Mouse (Mus musculus) B cell, adult 2 months (primary cell): ENCODE measurements around the gene Cyth1.

Experiments used
- DNase-seq, 2 experiments: peaks; one replicate each; pipeline ENCODE4 v3.0.0; 2022

Gene Cyth1

DNA sequence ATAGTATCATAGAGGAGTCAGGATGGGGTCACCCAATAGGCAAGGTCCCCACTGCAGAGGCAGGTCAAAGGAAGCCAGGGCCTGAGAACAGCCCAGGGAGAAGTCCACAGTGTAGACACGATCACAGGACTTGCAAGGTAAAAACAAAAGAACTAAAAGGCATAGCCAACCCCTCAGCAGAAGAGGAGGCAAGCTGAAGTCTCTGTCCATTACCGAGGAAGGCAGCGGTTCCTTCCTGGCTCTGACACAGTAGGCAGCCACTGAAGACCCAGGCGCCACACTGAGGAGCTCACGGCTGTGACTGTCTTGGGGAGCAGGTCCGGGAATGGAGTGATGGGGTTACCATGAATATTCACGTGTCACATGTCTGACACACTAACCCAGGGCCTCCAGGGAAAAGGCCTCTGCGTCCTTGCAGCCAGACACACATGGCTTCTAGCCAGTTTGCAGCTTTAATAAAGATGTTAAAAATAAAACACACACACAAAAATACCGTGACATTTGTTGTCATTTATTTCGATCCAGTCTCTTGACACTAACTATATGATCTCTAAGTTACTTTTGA is 51.5 kb downstream of the Cyth1 start:
- DNase-seq: no peak

DNA sequence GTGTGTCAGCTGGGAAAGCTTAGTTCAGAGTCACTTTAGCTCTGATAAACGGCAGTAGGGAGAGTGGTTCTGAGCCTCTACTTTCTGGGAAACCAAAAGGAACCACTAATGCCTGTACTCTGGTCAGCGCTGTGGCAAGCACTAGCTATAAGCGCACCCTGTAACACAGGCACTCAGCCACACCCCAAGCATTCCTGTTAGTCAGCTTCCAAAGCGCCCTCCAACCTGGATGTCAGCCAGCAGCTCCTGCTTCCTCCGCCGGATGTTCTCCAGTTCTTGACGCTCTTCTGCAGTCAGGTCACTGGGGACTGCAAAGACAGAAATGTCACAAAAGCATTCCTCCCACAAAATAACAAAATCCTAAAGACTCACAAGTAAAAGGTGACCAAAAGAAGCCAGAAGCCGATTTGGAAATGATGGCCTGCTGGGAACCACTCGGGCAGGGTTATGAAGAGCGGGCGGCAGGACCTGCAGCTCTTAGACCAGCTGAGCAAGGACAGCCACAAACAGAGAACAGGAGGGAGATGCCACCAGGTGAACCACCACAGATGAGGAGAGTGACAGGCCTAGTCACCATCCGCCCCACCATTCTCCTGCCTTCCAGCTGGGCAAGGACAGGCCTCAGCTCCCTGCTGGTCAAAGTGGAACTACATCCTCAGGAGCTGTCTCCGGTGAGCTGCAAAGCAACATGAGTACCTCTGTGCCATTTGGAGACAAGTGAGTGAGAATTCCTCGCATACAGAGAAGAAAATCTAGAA is 54.8 kb downstream of the Cyth1 start:
- DNase-seq: no peak

DNA sequence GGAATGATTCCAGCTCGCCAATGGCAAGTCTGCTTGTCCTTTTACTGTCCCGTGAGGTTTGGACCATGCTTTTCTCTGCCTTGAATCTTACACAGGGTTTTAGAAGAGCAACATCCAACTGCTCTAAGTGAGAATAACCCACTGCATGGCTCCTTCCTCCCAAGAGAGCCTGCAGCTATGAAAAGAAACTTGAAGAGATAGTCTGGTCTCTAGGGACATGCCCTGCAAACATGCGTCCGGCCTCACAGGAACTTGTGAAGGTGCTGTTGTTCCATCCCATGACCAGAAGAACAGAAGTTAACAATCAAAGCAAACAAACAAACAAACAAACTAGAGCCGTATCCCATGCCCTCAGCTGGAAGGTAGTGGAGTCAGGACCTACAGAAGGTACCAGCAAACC is 55.4 kb downstream of the Cyth1 start:
- DNase-seq: peak; percentile 63 to 65

DNA sequence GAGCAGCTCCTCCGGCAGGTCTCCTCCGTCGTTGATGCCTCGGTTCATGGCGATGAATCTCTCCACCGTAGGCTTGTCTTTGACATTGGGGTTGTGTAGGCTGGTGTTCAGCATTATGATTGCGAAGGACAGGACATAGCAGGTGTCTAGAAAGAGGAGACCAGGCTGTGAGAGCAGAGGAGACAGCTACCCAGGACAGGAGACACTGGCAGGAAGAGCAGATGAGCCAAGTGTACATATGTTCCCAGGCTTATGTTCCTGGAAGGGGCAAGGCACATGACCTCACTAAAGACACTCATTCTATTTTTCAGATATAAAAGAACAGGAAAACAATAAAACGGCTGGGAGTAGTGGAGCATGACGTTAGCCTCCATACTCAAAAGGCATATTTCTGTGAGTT is 65.6 kb downstream of the Cyth1 start:
- DNase-seq: no peak

DNA sequence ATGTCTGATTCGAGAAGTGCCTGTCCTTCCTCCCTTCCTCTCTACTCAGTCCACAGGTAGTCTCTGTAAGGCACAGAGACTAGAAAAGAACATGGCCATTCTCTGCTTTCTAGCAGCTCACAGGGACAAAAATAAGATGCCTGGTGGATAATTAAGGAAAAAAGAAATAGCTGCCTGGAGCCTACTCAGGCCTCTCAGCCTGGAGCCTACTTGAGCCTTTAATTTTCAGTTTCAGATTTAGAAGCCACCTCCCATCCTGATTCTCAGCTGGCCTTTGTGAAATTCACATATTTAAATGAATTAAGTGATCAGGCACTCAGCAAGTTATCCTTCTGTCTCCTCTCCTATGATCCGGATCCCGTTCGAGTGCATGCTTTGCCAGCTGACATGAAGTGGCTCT is 66.0 kb downstream of the Cyth1 start:
- DNase-seq: no peak

DNA sequence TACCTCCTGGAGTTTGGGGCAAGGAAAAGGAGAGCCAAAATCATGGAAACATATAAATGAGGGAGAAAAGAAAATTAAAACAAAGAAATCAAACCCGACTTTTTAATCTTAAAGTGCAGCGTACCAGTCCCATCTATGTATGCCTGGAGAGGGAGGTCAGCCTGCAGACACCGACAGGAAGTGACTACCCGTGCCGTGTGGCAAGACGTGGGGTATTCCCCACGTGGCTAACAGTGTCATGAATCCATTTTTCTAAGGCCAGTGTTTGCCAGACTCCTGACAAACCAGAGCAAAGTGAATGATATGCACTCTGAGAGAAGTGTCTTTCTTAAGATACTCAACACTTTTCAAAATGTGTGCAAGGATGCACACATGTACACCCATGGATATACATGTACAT is 68.2 kb downstream of the Cyth1 start:
- peak; percentile 59 to 60 for DNase-seq

DNA sequence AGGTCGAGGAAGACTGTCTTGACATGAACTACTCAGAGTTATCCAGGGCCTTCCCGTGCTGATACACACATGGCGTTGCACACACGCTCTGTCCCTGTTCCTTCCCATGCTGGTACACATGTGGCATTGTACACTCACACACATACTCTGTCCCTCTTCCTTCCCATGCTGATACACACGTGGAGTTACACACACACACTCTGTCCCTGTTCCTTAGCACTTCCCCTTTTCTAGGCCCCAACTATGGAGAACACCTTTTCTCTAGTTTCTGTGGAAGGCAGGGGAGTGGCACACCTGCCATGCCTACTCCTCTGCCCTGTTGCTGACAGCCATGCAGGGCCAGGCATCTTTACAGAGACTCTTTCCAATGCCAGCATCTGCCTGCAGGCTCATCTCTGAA is 70.2 kb downstream of the Cyth1 start:
- no peak for DNase-seq

DNA sequence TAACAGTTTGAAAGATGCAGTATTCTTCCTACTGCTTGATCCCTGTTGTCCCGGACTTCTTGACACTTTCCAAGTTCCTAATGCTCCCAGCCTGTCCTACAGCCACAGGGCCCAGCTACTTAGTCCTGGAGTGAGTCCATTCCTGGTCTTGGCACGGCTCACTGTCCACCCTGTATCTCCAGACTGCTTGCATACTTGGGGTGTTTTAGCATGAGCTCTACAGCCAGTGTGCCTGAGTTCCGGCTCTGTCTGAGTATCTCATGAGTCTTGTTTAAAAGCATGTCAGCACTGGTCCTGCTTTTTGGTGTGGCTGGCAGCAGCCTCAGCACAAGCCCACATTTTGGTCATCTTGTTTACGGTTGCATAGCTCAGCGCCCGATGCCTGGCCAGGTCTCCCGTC is 73.6 kb downstream of the Cyth1 start:
- no peak for DNase-seq

DNA sequence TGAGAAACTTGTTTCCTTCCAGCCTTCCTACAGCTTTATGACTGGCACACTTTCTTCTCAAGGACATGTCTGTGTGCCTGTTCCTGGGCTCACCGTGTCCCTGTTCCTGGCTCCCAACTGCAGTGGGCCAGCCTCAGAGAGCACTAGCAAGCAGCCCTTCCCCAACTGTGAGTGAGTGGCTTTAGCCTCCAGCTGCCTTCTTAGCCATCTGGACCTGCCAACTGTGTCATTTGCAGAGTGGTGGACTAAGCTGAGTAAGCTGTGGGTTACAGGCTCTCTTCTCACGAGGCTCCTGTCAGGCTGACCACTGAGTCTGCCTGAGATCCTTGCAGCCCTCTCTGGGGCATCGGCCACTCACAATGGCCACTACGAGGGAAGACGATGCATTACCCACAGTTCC is 75.6 kb downstream of the Cyth1 start:
- no peak for DNase-seq

DNA sequence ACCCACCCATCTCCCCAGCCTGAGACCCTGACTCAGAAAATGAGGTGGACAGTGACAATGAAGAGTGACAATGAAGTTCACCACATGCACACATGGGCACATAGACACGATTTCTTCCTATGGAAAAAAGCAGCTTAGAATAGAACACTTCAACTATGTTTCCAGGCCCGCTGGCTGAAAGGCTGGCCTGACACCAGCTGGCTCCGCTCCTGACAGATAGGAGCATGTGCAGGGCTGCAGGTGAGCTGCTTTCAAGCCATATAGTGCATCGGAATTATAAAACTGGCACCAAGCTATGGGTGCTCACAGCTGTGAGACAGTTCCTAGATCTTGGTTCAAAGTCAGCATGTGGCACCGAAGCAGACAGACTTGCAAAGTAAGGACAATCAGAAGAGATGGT is 78.1 kb downstream of the Cyth1 start:
- no peak for DNase-seq

DNA sequence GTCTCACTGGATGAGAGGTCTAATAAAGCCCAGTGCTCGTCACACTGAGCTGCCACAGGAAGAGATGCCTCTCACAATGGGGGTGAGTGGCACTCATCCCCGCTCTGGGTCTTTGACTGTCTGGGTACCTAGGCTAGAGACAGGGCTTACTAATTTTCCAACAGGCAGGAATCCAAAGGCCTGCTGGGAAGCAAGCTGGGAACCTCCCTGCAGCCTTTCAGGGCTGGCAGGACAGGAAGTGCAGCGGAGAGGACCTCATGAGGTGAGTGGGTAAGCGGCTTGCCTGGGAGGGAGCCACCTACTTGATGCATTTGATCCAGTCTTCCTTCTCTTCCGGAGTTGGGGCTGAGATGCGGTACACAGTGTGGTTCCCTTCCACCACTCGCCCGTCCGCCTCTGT is 79.7 kb downstream of the Cyth1 start:
- DNase-seq: no peak

DNA sequence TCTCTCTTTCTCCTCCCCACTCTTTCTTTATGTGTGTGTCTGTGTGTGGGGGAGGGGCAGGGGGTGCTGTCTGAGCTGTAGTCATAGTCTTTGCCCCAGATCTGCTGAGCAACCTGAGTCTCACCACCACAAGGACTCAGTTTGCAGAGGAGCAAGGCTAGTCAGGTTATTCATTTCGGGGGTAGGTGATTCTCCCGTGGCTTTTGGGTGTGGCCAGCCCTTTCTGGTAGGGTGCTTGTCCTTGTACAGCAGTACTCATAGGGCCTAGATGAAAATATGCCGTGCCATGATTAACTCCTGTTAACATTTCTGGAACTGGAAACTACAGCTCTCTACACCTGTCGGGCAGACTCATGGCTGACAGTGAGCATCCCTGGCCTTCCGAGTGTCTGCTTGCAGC is 81.8 kb downstream of the Cyth1 start:
- DNase-seq: no peak

DNA sequence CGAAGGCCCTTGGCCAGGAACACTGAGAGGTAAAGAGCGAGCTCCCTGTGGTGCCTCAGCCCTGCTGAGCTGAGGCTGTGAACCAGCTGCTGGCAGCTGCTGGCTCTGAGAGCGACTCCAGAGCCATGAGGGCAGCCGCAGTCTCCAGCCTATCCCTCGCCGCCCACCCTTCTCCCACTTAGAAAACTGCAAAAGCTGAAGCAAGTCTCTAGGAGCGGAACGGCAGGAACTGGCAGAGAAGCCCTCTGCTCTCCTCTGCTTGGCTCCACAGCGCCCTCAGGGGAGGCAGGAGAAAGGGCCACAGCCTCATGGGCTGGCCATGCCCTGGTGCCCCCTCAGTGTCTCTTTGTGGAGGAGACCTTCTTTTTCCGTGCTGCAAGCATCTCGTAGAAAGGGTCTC is 82.7 kb downstream of the Cyth1 start:
- no peak for DNase-seq

DNA sequence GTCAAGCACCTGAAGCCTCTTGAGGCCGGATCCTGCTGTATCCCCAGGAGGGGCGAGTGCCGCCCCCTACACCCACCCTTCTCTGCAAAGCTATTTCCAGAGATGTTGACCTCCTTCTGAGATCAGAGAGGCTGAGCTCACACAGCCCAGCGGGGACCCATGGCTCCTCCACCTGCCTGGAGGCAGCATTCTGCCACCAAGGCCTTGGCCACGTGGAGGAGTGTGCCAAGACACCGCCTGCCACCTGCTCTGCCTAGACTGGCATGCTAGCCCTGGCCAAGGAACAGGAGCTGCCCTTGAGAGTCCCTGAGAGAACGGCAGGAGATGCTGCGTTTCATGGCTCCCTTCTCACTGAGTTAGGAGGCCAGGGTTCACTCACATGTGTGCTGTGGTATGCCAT is 83.8 kb downstream of the Cyth1 start:
- DNase-seq: no peak

DNA sequence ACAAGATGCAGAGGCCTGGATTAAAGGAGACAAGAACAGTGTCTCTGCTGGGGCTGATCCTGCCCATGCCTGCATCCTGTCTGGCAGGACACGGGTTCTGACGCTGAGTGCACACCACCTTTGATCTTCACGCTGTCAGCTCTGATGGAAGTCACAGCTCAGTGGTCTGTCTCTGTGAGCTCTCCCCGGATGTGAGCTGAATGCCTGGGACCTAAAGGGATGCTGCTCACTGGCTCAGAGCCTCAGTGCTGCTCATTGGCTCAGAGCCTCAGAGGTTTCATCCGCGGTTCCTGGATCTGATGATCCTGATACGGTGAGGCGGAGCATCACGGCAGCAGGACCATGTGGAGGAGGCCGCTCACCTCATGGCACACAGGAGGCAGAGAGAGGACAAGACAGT is 86.1 kb downstream of the Cyth1 start:
- DNase-seq: peak; percentile 52 to 59

DNA sequence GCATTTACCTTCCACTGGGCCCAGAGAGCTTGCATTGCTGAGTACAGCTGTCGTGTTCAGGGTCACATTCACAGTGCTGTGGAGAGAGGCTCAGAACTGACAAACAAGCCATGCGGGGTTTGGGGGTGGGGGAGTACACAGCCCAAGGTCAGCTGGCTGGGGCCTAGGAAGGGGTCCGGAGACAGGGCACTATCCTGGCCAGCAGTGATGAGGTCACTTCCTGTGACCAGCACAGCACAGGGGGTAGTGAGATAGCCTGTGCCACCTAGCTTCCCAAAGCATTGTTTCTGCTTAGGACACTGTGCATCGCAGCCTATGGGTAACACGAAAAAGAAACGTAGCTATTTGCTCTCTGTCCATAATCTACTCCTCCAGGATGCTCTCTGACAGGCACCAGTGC is 87.2 kb downstream of the Cyth1 start:
- no peak for DNase-seq

DNA sequence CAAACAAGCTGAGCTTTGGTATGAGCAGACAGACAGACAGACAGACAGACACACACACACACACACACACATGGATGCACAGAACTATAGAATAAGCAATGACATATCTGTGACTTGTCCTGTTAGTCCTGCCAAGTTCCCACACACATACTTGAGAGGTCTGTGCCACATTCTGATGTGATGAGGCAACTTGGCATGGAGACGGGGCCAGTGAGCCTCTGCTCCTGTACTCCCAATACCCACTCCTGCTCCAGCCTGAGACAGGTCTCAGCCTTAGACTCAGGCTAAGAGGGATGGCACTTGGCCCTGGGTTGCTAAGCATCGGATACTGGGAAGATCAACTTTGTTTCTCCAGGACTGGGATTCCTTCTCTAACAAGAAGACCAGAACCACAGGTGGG is 87.6 kb downstream of the Cyth1 start:
- no peak for DNase-seq

DNA sequence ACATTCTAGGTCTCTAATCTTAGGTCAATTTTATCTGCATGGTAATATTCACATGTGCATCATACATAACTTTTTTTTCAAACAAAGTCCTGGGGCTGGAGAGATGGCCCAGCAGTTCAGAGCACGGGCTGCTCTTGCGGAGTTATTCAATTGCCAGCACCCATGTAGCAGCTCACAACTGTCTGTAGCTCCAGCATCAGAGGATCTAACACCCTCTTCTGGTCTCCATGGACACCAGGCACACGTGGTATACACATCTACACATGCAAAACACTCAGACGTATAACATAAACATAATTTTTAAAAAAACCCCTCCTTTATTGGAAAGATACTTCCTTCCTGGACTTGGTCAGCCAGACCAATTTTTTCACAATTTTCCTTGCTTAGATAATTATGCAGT is 89.6 kb downstream of the Cyth1 start:
- DNase-seq: no peak

DNA sequence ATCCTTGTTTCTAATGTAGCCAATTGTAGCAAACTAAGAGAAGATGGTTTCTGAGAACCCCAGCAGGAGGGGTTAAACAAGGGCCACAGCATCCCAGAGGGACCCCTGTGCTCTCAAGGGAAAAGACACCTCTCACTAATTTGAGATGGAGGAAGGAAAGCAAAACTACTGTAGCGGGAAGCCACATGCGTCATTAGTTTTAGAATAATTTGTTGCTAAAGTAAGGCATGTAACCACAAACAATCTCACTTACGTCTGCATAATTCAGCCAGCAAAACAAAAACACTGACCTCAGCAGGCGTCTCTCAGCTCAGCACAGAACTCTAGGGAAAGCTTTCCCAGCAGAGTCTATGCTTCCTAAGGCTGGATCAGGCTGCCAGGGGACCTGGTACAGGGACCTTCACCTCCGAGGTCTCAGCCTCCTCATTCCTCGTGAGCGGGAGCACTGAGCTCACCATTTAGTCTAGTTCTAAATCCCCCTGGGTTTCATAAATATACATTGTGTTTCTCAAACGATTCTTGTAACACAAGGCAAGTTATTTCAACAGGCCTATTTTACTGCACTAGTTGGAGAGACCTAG is 91.8 kb downstream of the Cyth1 start:
- peak; percentile 95 to 98 for DNase-seq

DNA sequence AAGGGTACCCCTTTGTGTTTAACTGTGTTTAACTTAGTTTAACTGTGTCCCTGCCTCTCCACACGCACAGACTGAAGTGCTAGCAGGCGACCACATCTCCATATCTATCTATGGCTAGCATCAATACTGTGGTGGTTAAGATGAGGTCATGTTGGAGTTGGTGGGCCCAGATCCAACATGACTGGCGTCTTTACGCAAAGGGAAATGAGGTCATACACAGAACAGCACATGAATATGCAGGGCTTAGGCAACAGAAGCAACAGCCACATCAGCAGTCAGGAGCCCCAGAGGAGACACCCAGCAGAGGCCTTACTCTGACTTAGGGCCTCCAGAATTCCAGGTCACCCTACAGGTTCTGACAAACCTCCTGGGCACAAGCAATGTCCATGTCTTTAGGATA is 95.4 kb downstream of the Cyth1 start:
- DNase-seq: no peak

DNA sequence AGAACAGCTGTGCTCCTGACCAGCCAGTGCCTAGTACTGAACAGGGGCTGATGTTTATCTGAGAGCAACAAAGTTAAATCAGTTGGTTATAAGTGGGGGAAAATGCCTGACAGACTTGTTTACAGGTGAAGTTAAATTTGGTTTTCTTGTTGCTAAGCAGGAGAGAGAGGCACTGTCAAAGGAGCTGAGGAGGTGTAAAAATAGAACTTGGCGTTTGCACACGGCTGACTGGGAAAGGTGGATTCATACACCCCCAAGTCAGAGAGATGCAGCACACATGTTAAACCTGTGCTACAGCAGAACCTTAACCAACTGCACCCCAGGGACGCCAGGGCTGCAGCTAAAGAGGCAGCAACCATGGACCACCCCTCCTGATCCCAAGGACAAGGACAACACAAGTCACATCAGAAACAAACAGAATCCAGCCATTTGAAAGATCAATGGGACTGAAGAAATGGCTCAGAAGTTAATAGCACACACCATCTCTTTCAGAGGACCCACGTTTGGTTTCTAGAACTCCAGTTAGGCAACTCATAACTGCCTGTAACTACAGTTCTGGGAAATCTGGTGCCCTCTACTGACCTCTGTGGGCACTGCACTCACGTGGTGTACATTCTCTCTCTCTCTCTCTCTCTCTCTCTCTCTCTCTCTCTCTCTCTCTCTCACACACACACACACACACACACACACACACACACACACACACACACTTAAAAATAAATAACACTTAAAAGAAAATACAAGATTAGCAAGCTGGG is 96.8 kb downstream of the Cyth1 start:
- peak; percentile 67 to 69 for DNase-seq

DNA sequence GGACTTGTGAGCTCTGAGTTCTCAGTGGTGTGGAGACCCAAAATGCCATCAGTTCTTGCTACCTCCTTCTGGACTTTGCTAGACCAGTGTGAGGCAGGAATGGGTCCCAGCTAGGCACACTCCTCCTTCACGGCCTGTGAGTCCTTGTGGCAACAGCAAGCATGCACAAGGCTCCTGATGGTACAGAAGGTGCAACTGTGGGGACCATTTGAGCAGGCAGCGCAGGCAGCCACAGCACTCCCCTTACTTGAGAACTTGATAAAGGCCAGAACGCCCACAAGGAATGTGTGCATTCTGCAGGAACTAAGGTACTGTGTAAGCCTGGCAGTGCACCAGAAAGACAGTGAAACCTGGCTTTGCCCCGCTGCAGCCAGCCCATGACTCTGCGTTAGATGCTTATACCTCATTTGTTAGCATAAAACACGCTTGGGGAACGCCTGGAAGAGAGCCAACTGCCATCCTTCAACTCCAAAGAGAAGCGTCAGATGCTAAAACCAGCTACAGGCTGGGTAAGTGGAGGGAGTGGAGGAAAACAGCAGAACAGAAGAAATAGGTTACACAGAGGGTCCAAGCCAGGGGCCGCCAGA is 98.2 kb downstream of the Cyth1 start:
- DNase-seq: no peak

DNA sequence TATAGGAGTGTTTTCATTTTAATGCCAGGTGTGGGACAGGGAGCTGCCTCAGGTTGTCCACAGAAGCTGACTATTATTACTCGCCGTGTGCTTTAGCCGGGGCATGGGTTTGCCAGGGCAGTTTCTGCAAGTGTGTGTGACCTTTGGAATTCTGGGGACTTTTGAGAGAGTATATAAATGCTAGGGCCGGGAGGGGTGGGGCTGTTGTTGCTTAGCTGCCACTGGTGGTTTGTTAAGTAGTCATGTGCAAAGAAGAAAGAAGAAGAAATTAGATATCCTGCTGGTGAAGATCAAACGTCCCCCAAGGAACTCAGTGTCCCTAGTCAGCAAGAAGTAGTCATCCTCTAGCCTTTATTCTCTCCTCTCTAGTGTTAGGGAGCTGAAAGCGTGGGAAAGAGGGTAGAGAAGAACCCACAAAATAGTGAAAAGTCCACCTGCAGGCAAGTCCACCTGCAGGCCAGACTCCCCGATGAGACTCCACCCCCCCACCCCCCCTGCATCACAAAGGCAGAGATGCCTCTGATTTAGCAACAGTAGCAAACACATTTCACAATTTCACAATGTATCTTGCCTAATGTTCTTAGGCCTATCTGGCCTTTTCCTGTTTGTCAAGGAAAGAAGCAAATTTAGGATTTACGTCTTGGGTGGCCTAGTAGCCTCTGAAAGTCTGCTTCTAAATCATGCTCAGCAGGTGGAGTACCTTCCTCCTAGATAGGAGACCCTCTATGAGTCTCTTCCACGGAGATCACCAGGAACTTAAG is 100.3 kb downstream of the Cyth1 start:
- peak in 1 of 2 experiments; percentile 42 for DNase-seq
